Mouse (Mus musculus): ENCODE data around the gene Cenpb. TPM values are rescaled to one million over a fixed set of nuclear protein-coding genes. Genes with fewer than 3 reads are reported as not detected.

Gene Cenpb
- polyA plus RNA-seq, 1 experiment from 2014 or later: 6.8 TPM

DNA sequence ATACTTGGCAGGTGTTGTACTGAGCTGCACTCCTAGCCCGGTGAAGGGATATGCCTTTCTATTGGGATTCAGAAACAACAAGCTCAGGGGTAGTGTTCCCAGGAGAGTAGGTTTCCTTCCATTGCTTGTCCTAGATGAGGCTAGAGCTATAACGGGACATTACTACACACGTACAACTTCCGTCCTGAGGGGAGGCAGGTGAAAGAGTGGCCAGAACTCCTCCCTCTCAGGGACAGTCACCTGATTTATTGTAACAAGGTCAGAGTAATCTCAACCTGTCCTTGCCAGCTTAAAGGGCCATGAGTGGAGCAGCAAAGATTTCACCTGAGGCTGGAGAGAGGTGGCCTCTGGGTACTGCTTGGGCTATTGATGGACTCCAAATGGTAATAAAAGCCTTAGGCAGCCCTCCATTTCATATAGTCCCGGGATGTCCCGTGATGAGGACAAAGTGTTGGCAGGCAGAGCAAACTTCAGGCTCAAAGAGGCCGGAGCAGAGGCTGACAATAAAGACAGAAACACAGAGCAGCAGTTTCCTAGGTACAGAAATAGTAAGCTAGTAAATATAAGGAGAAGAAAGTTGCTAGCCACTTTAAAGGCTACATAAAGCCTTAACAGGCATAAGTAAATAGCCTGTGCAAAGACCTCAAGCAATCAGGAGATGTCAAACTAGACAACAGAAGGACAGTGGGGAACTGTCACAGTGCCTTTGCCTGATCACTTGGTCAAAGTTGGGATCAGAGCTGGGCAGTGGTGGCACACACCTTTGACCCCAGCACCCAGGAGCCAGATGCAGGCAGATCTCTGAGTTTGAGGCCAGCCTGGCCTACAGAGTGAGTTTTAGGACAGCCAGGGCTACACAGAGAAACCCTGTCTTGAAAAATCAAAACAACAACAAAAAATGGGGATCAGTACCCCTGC is 36.3 kb upstream of the Cenpb start:
- 84% methylated on average over 7 of the region's 7 CpGs for WGBS
- Histone ChIP-seq H3K36me3 (ENCODE audit: control insufficient read depth, insufficient read depth, low read length) (no peaks in the 10 kb centered on the region), H3K4me1 (ENCODE audit: control insufficient read depth, insufficient read depth, low read length) (0 out of 2 replicates have a peak, but pooled peaks cover 2% of the 10 kb centered on the region), H3K9me3 (ENCODE audit: control insufficient read depth, low read length) (no peaks in the 10 kb centered on the region), H3K4me3 (ENCODE audit: low read depth, low read length) (no peak overlapping the region), H3K27me3 (ENCODE audit: control insufficient read depth, insufficient read depth, low read length) (no peaks in the 10 kb centered on the region), H3K9ac (ENCODE audit: low read length) (no peak overlapping the region), H3K4me2 (ENCODE audit: low read depth, severe bottlenecking) (no peak overlapping the region), H3K27ac (replicated peaks; ENCODE audit: low read depth, low read length) (no peak overlapping the region)
- DNase-seq (ENCODE audit: low spot score): no peak
- no peak for ATAC-seq (ENCODE audit: insufficient number of reproducible peaks, low FRiP score, low TSS enrichment, low read depth)

DNA sequence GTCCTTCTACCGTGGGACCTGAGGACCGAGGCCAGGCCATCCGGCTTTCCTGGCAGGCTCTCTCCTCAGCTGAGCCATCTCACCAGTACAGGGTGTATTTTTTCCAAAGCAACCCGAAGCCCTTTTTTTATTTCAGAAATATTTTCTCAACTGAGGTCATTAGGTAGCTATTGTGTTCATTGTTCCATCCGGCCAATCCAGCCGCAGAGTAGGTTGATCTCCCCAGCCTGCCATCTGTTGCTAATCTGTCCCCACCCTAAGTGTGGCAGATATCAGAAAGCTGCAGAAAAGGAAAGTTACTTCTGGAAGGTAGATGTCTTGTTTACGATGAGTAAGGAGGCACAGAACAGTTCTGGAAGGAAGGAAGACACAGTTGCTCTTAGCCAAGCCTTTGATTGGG is 33.9 kb upstream of the Cenpb start:
- H3K27ac ChIP-seq (replicated peaks; ENCODE audit: low read depth, low read length): no peak overlapping the region
- no peaks in the 10 kb centered on the region for H3K9me3 ChIP-seq (ENCODE audit: control insufficient read depth, low read length)
- 86% methylated on average over 7 of the region's 7 CpGs for WGBS

DNA sequence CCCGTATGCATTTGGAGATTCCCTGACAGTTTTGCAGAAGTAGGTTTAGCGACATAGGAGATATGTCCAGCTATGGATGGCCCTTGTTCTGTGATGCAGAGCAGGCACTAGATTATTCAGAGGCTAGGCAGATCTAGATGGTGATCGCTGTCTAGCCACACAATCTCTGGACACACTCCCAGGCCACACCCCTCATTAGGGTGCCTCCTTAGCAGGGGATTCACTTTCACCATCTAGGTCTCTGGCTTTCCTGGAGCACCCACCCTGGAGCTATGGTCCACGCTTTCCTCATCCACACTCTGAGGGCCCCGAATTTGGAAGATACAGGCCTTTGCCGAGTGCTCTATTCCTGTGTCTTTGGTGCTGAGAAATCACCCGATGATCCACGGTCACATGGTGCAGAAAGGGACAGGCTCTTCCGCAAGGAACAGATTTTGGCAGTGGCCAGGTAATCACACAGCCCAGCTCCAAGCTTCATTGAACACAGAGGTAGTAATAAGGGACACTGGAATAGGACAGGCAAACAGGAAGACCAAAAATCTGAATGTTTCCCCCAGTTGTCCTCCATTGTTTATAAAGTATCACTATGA is 31.3 kb upstream of the Cenpb start:
- no peaks in the 10 kb centered on the region for H3K27me3 ChIP-seq (ENCODE audit: control insufficient read depth, insufficient read depth, low read length)
- peak overlapping the region; percentile 53 for H3K4me3 ChIP-seq (ENCODE audit: low read depth, low read length)
- no peak overlapping the region for H3K27ac ChIP-seq (replicated peaks; ENCODE audit: low read depth, low read length)
- peak overlapping the region; percentile 66 for H3K4me2 ChIP-seq (ENCODE audit: low read depth, severe bottlenecking)
- no peaks in the 10 kb centered on the region for H3K9me3 ChIP-seq (ENCODE audit: control insufficient read depth, low read length)
- ATAC-seq (ENCODE audit: insufficient number of reproducible peaks, low FRiP score, low TSS enrichment, low read depth): no peak
- H3K4me1 ChIP-seq (ENCODE audit: control insufficient read depth, insufficient read depth, low read length): 0 out of 2 replicates have a peak, but pooled peaks cover 4% of the 10 kb centered on the region
- peak overlapping the region; percentile 44; the same call in 1 of the 2 replicates for H3K9ac ChIP-seq (ENCODE audit: low read length)
- no peaks in the 10 kb centered on the region for H3K36me3 ChIP-seq (ENCODE audit: control insufficient read depth, insufficient read depth, low read length)
- WGBS: 76% methylated on average over 9 of the region's 9 CpGs
- DNase-seq (ENCODE audit: low spot score): no peak

More for the DNA sequence above, 33.9 kb upstream of the Cenpb start:
- Histone ChIP-seq H3K27me3 (ENCODE audit: control insufficient read depth, insufficient read depth, low read length) (no peaks in the 10 kb centered on the region), H3K4me1 (ENCODE audit: control insufficient read depth, insufficient read depth, low read length) (0 out of 2 replicates have a peak, but pooled peaks cover 4% of the 10 kb centered on the region), H3K9ac (ENCODE audit: low read length) (no peak overlapping the region), H3K4me3 (ENCODE audit: low read depth, low read length) (no peak overlapping the region), H3K4me2 (ENCODE audit: low read depth, severe bottlenecking) (no peak overlapping the region), H3K36me3 (ENCODE audit: control insufficient read depth, insufficient read depth, low read length) (no peaks in the 10 kb centered on the region)
- ATAC-seq (ENCODE audit: insufficient number of reproducible peaks, low FRiP score, low TSS enrichment, low read depth) (no peak), DNase-seq (ENCODE audit: low spot score) (no peak)

DNA sequence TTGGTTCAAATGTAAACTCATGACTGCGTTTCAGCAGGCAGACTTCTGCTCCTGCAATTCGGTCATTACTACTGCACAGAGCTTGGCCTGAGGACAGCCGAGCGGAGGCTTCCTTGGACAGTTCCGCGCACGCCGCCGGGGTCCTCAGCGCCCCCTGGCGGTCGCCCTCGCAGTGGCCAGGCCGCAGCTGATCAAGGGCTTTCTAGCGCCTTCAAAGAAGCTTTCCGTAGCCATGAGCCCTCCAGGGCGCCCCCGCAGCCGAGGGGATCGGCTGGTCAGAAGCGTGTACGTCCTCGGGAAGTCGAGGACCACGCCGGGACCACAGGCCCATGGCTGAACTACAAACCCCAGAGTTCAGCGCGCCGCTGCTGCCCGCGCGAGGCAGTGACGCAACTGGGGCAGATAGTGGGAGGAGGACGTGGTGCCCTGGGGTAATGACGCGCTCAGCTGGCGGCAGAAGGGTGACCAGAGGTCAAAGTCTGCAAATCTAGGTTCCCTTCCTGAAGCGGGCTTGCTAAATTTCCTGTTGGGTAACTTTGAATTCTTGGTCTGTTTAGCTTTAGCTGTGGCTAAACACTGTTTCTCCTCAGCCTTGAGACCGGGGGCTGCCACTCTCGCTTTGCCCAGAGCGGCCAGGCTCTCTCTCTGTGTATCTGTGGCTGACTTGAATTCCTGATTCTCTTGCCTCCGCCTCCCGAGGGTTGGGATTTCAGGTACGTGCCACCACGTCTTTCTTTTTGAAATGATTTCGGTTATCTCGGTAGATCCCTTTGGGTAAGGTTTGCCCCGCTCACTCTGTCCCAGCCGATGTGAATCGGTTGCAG is 30.3 kb upstream of the Cenpb start:
- H3K36me3 ChIP-seq (ENCODE audit: control insufficient read depth, insufficient read depth, low read length): no peaks in the 10 kb centered on the region
- peak overlapping the region; percentile 70 for H3K9ac ChIP-seq (ENCODE audit: low read length)
- no peaks in the 10 kb centered on the region for H3K27me3 ChIP-seq (ENCODE audit: control insufficient read depth, insufficient read depth, low read length)
- H3K4me1 ChIP-seq (ENCODE audit: control insufficient read depth, insufficient read depth, low read length): 0 out of 2 replicates have a peak, but pooled peaks cover 4% of the 10 kb centered on the region
- H3K4me3 ChIP-seq (ENCODE audit: low read depth, low read length): peak overlapping the region; percentile 53
- H3K9me3 ChIP-seq (ENCODE audit: control insufficient read depth, low read length): no peaks in the 10 kb centered on the region
- 0 out of 2 replicates have a peak overlapping the region, but pooled peaks have one; percentile 30 for H3K27ac ChIP-seq (replicated peaks; ENCODE audit: low read depth, low read length)
- peak; percentile 98 for DNase-seq (ENCODE audit: low spot score)
- peak; percentile 96 for ATAC-seq (ENCODE audit: insufficient number of reproducible peaks, low FRiP score, low TSS enrichment, low read depth)
- H3K4me2 ChIP-seq (ENCODE audit: low read depth, severe bottlenecking): peak overlapping the region; percentile 66
- WGBS: 2% methylated on average over 50 of the region's 50 CpGs

DNA sequence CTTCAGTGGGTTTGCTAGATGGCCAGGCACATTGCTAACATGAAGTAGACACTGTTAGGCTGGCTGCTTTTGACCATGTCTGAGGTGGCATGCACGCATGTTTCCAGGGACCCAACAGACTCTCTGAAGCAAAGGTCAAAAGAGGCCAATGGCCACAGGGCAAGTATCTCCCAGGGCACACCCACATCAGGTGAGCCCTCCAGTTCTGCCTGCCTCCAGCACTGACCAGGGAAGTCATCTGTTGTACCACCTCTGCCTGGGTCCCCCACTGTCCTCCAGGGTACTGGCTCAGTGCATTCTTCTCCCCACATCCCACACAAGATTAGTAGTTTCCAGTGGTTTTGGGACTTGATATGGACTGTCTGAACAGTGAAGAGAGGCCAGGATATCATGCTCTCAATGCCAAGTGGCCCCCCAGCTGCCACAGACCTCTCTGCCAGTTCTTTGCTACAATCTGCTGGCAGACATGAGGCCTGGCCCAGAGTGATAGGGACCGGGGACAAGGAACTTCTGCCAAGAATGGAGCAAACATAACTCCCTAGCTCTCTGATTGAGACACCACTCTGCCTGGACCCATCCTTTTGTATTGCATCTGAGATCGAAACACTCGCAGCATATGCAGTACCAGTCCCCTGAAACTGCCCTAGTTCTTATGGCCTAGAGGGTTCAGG is 29.4 kb upstream of the Cenpb start:
- Histone ChIP-seq H3K36me3 (ENCODE audit: control insufficient read depth, insufficient read depth, low read length) (no peaks in the 10 kb centered on the region), H3K4me2 (ENCODE audit: low read depth, severe bottlenecking) (peak overlapping the region; percentile 66), H3K4me3 (ENCODE audit: low read depth, low read length) (peak overlapping the region; percentile 53), H3K9ac (ENCODE audit: low read length) (no peak overlapping the region; the same call in 1 of the 2 replicates), H3K27ac (replicated peaks; ENCODE audit: low read depth, low read length) (no peak overlapping the region), H3K27me3 (ENCODE audit: control insufficient read depth, insufficient read depth, low read length) (no peaks in the 10 kb centered on the region), H3K4me1 (ENCODE audit: control insufficient read depth, insufficient read depth, low read length) (0 out of 2 replicates have a peak, but pooled peaks cover 4% of the 10 kb centered on the region), H3K9me3 (ENCODE audit: control insufficient read depth, low read length) (no peaks in the 10 kb centered on the region)
- no peak for DNase-seq (ENCODE audit: low spot score)
- no peak for ATAC-seq (ENCODE audit: insufficient number of reproducible peaks, low FRiP score, low TSS enrichment, low read depth)
- 78% methylated on average over 4 of the region's 4 CpGs for WGBS

DNA sequence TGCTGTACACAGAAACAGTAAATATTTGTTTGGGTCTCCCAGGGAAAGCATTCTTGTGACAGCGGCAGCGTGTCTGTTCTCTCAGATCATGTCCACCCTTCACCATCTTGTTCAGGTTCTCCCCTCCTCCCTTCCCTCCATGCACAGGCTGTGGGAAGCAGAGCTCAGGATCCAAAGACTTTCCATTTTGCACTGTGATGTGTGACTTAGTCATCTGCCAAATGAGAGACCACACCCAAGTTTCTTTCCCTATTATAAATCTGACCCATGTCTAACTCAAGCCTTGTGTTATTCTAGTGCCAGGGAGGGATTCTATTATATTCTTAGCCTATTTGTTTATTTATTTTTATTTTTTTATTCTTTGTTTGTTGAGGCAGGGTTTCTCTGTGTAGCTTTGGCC is 28.5 kb upstream of the Cenpb start:
- H3K9ac ChIP-seq (ENCODE audit: low read length): no peak overlapping the region
- ATAC-seq (ENCODE audit: insufficient number of reproducible peaks, low FRiP score, low TSS enrichment, low read depth): no peak
- 0 out of 2 replicates have a peak, but pooled peaks cover 4% of the 10 kb centered on the region for H3K4me1 ChIP-seq (ENCODE audit: control insufficient read depth, insufficient read depth, low read length)
- H3K4me2 ChIP-seq (ENCODE audit: low read depth, severe bottlenecking): no peak overlapping the region
- no peaks in the 10 kb centered on the region for H3K9me3 ChIP-seq (ENCODE audit: control insufficient read depth, low read length)
- H3K4me3 ChIP-seq (ENCODE audit: low read depth, low read length): no peak overlapping the region
- H3K27ac ChIP-seq (replicated peaks; ENCODE audit: low read depth, low read length): no peak overlapping the region
- no peak for DNase-seq (ENCODE audit: low spot score)
- H3K36me3 ChIP-seq (ENCODE audit: control insufficient read depth, insufficient read depth, low read length): no peaks in the 10 kb centered on the region
- 95% methylated on average over 2 of the region's 2 CpGs for WGBS
- H3K27me3 ChIP-seq (ENCODE audit: control insufficient read depth, insufficient read depth, low read length): no peaks in the 10 kb centered on the region

DNA sequence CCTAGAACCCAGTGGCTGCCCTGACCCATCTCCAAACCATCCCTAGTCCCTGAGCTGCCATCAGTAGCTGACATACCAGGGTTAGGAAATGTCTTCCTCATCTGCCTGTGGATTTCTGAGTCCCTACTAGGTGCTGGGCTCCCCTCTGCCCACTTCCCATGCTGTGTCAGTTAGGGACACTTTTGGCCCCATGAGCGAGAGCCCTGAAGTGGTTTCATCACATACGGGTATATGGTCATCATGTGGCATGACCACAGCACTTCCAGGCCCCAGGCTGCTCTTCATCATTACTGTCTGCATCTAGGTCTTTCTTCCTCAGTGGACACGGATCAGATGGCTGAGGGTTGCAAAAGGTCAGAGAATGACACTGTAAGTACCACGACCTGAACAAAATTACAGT is 26.9 kb upstream of the Cenpb start, which contains the start of gene Ap5s1:
Ap5s1 (plus strand) TSS at position 301 of the 400 bp plus-strand sequence.
- Histone ChIP-seq H3K27me3 (ENCODE audit: control insufficient read depth, insufficient read depth, low read length) (no peaks in the 10 kb centered on the region), H3K9ac (ENCODE audit: low read length) (no peak within 1 kb of the TSS), H3K36me3 (ENCODE audit: control insufficient read depth, insufficient read depth, low read length) (no peaks in the 10 kb centered on the region), H3K4me3 (ENCODE audit: low read depth, low read length) (no peak within 1 kb of the TSS), H3K4me1 (ENCODE audit: control insufficient read depth, insufficient read depth, low read length) (0 out of 2 replicates have a peak, but pooled peaks cover 4% of the 10 kb centered on the region), H3K4me2 (ENCODE audit: low read depth, severe bottlenecking) (no peak within 1 kb of the TSS), H3K9me3 (ENCODE audit: control insufficient read depth, low read length) (no peaks in the 10 kb centered on the region), H3K27ac (replicated peaks; ENCODE audit: low read depth, low read length) (no peak within 1 kb of the TSS)
- WGBS: 76% methylated on average over 4 of the region's 4 CpGs
- no peak for ATAC-seq (ENCODE audit: insufficient number of reproducible peaks, low FRiP score, low TSS enrichment, low read depth)
- DNase-seq (ENCODE audit: low spot score): no peak

Data from limb, embryonic 11.5 days (tissue).